ENCODE assay signal across 8 mouse cellular contexts in the genomic region with DNA sequence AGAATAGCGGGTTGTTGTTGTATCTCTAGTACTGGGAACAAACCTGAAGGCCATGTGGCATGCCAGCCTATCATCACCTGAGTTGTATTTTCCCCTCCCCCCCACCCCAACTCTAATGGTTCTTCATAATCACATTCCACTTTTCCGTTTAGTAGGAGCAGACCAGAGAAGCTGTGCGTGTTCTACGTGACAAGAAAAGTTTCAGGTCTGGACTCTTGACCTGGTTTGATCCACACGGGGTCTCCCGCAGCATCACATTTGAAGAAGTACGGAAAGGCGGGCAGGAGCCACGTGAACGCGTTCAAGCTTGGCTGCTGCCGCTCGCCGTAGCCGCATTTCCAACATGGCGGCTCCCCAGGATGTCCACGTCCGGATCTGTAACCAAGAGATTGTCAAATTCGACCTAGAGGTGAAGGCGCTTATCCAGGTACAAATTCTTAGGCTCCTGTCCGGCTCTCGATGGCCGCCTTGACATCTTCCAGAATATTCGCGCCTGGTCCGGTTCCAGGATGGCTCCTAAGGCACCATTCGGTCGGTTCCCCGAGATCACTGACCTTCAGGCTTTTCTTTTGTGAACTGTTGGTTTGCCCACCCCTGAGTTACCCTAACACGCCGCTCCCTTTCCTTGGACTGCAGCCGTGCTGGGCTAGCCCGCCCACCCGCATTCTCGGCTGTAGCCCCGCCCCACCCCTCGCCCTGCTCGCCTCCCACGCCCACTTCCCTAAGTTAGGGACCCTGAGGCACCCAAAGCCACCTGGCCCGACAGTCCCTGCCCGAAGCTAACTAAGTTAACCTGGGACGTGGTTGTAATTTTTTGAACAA. TPM values are rescaled to one million over a fixed set of nuclear protein-coding genes. Genes with fewer than 3 reads are reported as not detected.
DNase-seq lines count a peak whose midpoint lies in the region; ATAC-seq and TF ChIP-seq lines count a peak whose summit lies in the region.

Bnip1 (plus strand) TSS at position 317 of the 822 bp plus-strand sequence.

- peak within 1 kb of the TSS; percentile 82 for H3K4me2 ChIP-seq in lung, postnatal 0 days (replicated peaks; ENCODE audit: low read depth, low read length)

- TF ChIP-seq RAD21 in MEL (IDR thresholded peaks at IDR 0.05; ENCODE audit: low read depth, low read length) = no peak

- H3K36me3 ChIP-seq in MEL (ENCODE audit: control insufficient read depth in 1 of 2, insufficient read depth in 2 of 2, low read length in 2 of 2) = peaks cover 0 to 21% of the 10 kb centered on the region in 2 experiments; a peak in 2 of 4 replicates
- peaks cover 29% of the 10 kb centered on the region for H3K36me3 ChIP-seq in hindbrain, embryonic 10.5 days
- H3K36me3 ChIP-seq in lung, postnatal 0 days (ENCODE audit: insufficient read depth, low read length) = peaks cover 3% of the 10 kb centered on the region; the same call in 1 of the 2 replicates

- peaks cover 5% of the 10 kb centered on the region; the same call in 1 of the 2 replicates for H3K79me2 ChIP-seq in MEL (ENCODE audit: control insufficient read depth, insufficient read depth, low read length, poor library complexity)

- H3K27ac ChIP-seq in MEL (ENCODE audit: control insufficient read depth, low read depth, low read length) = peak within 1 kb of the TSS; percentile 95
- H3K27ac ChIP-seq in cerebellum, adult 2 months (ENCODE audit: insufficient read depth, low read length) = 0 out of 2 replicates have a peak within 1 kb of the TSS, but pooled peaks have one; percentile 41
- peak within 1 kb of the TSS; percentile 93 for H3K27ac ChIP-seq in hindbrain, embryonic 10.5 days
- peak within 1 kb of the TSS; percentile 79 for H3K27ac ChIP-seq in lung, postnatal 0 days (ENCODE audit: low read length)

- no peaks in the 10 kb centered on the region for H3K27me3 ChIP-seq in MEL (ENCODE audit: control insufficient read depth in 1 of 2, insufficient read depth in 2 of 2, low read length in 2 of 2)
- H3K27me3 ChIP-seq in cerebellum, adult 2 months (ENCODE audit: control insufficient read depth, insufficient read depth, low read length) = no peaks in the 10 kb centered on the region
- 0 out of 2 replicates have a peak, but pooled peaks cover 7% of the 10 kb centered on the region for H3K27me3 ChIP-seq in hindbrain, embryonic 10.5 days (ENCODE audit: insufficient read depth, poor library complexity, severe bottlenecking)
- H3K27me3 ChIP-seq in lung, postnatal 0 days (replicated peaks; ENCODE audit: insufficient read depth, low read length) = no peaks in the 10 kb centered on the region

- peak; percentile 90 for DNase-seq in MEL (ENCODE audit: low read depth, low spot score)
- peak; percentile 81 to 85 for DNase-seq in cerebellum, adult 2 months
- peak; percentile 86 for DNase-seq in hindbrain, embryonic 10.5 days (ENCODE audit: low spot score)
- DNase-seq in layer of hippocampus, adult 9-11 months = peak; percentile 75
- peak; percentile 81 for DNase-seq in lung, postnatal 0 days (ENCODE audit: low spot score)
- peak; percentile 69 for DNase-seq in ovary, postnatal 14 days (ENCODE audit: low spot score)
- DNase-seq in thymus, postnatal 14 days = peak; percentile 81

- H3K4me3 ChIP-seq in MEL (ENCODE audit: control insufficient read depth in 1 of 2, insufficient read depth in 1 of 2, low read depth in 2 of 2, low read length in 2 of 2) = peak within 1 kb of the TSS; percentile 70 to 98
- H3K4me3 ChIP-seq in cerebellum, adult 2 months (replicated peaks; ENCODE audit: insufficient read depth, low read depth, low read length) = peak within 1 kb of the TSS; percentile 94
- peak within 1 kb of the TSS; percentile 78 for H3K4me3 ChIP-seq in hindbrain, embryonic 10.5 days
- peak within 1 kb of the TSS; percentile 74 for H3K4me3 ChIP-seq in lung, postnatal 0 days (ENCODE audit: low read depth, low read length)

- ATAC-seq in frontal cortex, adult (ENCODE audit: low TSS enrichment) = peak; percentile 51; the same call in 1 of the 2 replicates
- ATAC-seq in lung, postnatal 0 days = peak; percentile 78

- H3K4me1 ChIP-seq in MEL (ENCODE audit: control insufficient read depth in 1 of 2, insufficient read depth in 2 of 2, low read length in 2 of 2) = peaks cover 22 to 26% of the 10 kb centered on the region in 2 experiments
- no peaks in the 10 kb centered on the region for H3K4me1 ChIP-seq in cerebellum, adult 2 months (ENCODE audit: control insufficient read depth, insufficient read depth, low read length)
- peaks cover 26% of the 10 kb centered on the region for H3K4me1 ChIP-seq in hindbrain, embryonic 10.5 days (replicated peaks)
- peaks cover 5% of the 10 kb centered on the region; the same call in 1 of the 2 replicates for H3K4me1 ChIP-seq in lung, postnatal 0 days (ENCODE audit: insufficient read depth, low read depth, low read length)

- peak in 1 of 2 experiments; percentile 20; a peak in 1 of 4 replicates for TF ChIP-seq EP300 in MEL (IDR thresholded peaks at IDR 0.05; ENCODE audit: low read depth in 1 of 2, low read length in 2 of 2)
- TF ChIP-seq EP300 in lung, postnatal 0 days (IDR thresholded peaks at IDR 0.05) = no peak

- no peak for TF ChIP-seq CTCF in MEL (IDR thresholded peaks at IDR 0.05 in 2 of 3, conservative IDR thresholded peaks at IDR 0.05 in 1 of 3; ENCODE audit: control insufficient read depth in 1 of 3, insufficient read depth in 1 of 3, low read depth in 2 of 3, low read length in 3 of 3, poor library complexity in 1 of 3, severe bottlenecking in 1 of 3)
- no peak for TF ChIP-seq CTCF in cerebellum, adult 2 months (IDR thresholded peaks at IDR 0.05; ENCODE audit: borderline replicate concordance, insufficient read depth, low read depth, low read length)
- TF ChIP-seq CTCF in lung, postnatal 0 days (IDR thresholded peaks at IDR 0.05) = no peak

- no peaks in the 10 kb centered on the region for H3K9me3 ChIP-seq in MEL (replicated peaks; ENCODE audit: insufficient read depth, low read length)
- no peaks in the 10 kb centered on the region for H3K9me3 ChIP-seq in hindbrain, embryonic 10.5 days
- no peaks in the 10 kb centered on the region for H3K9me3 ChIP-seq in lung, postnatal 0 days (ENCODE audit: low read length)

- peak within 1 kb of the TSS; percentile 98 for H3K9ac ChIP-seq in MEL (ENCODE audit: control insufficient read depth, low read depth, low read length, poor library complexity, severe bottlenecking)
- H3K9ac ChIP-seq in lung, postnatal 0 days (replicated peaks; ENCODE audit: low read depth) = peak within 1 kb of the TSS; percentile 62

- TF ChIP-seq POLR2A in MEL (IDR thresholded peaks at IDR 0.05; ENCODE audit: control insufficient read depth in 1 of 2, insufficient read depth in 1 of 2, low read depth in 1 of 2, low read length in 2 of 2, poor library complexity in 1 of 2) = peak; percentile 43 to 83; a peak in 3 of 4 replicates
- TF ChIP-seq POLR2A in cerebellum, adult 2 months (IDR thresholded peaks at IDR 0.05; ENCODE audit: borderline replicate concordance, insufficient read depth, low read length) = peak; percentile 47; the same call in 1 of the 2 replicates

- WGBS in cerebellum, adult 2 months = under 1% methylated on average over 42 of the region's 42 CpGs
- WGBS in hindbrain, embryonic 10.5 days = under 1% methylated on average over 42 of the region's 42 CpGs
- under 1% methylated on average over 42 of the region's 42 CpGs for WGBS in lung, postnatal 0 days

TF ChIP-seq in MEL, 35 proteins besides CTCF, POLR2A, EP300 and RAD21 (continues in another document):
- TF ChIP-seq ZMIZ1 (IDR thresholded peaks at IDR 0.05; ENCODE audit: low read depth, low read length) (peak; percentile 80), ETS1 (IDR thresholded peaks at IDR 0.05; ENCODE audit: low read depth, low read length) (peak; percentile 11), ZC3H11A (IDR thresholded peaks at IDR 0.05; ENCODE audit: low read depth, low read length) (no peak), MXI1 (IDR thresholded peaks at IDR 0.05; ENCODE audit: low read depth, low read length) (peak; percentile 94), TBP (IDR thresholded peaks at IDR 0.05; ENCODE audit: low read depth, low read length) (peak; percentile 73), TCF12 (IDR thresholded peaks at IDR 0.05; ENCODE audit: low read depth, low read length) (peak; percentile 69), MAZ (IDR thresholded peaks at IDR 0.05; ENCODE audit: low read depth, low read length) (peak; percentile 69; the same call in 1 of the 2 replicates), SIN3A (IDR thresholded peaks at IDR 0.05; ENCODE audit: low read length) (peak; percentile 86), SMC3 (IDR thresholded peaks at IDR 0.05; ENCODE audit: low read depth, low read length) (no peak), KAT2A (conservative IDR thresholded peaks at IDR 0.05; ENCODE audit: low read depth, low read length) (no peak; the same call in 1 of the 2 replicates), MAX (IDR thresholded peaks at IDR 0.05; ENCODE audit: low read length) (peak; percentile 94), GATA1 (IDR thresholded peaks at IDR 0.05; ENCODE audit: low read depth, low read length) (0 out of 2 replicates have a peak, but pooled peaks have one; percentile 8), NELFE (IDR thresholded peaks at IDR 0.05; ENCODE audit: low read depth, low read length) (peak; percentile 78), POLR2AphosphoS2 (IDR thresholded peaks at IDR 0.05; ENCODE audit: low read length) (peak; percentile 25; the same call in 1 of the 2 replicates), BHLHE40 (IDR thresholded peaks at IDR 0.05; ENCODE audit: borderline replicate concordance, low read depth, low read length) (peak; percentile 39; the same call in 1 of the 2 replicates), E2F4 (IDR thresholded peaks at IDR 0.05; ENCODE audit: borderline replicate concordance, low read depth, low read length) (peak; percentile 73; the same call in 1 of the 2 replicates), ZNF384 (IDR thresholded peaks at IDR 0.05; ENCODE audit: low read depth, low read length) (no peak), MYB (IDR thresholded peaks at IDR 0.05; ENCODE audit: low read depth, low read length) (no peak), MAFK (IDR thresholded peaks at IDR 0.05; ENCODE audit: borderline replicate concordance, low read depth, low read length) (no peak), ELF1 (IDR thresholded peaks at IDR 0.05; ENCODE audit: low read depth, low read length) (peak; percentile 59), JUND (IDR thresholded peaks at IDR 0.05; ENCODE audit: low read depth, low read length) (no peak), USF2 (IDR thresholded peaks at IDR 0.05; ENCODE audit: borderline replicate concordance in 1 of 2, insufficient read depth in 1 of 2, low read depth in 1 of 2, low read length in 2 of 2) (no peak)

RNA-seq across cellular contexts. Expression of gene Bnip1, which starts in this region (rescaled TPM):
- total RNA-seq in MEL (2012; rRNA removed) = 34.8 and 44.1 TPM in 2 replicates
- 10 to 100 TPM in 1 of 2 experiments, not detected in 1; 44.2 TPM for polyA plus RNA-seq in MEL (2012; ENCODE audit: insufficient read depth in 1 of 2, insufficient read length in 2 of 2, low read depth in 1 of 2, low replicate concordance in 2 of 2, missing spikeins in 1 of 2)
- polyA plus RNA-seq in cerebellum, adult 2 months (2012; rRNA removed) = 34.5 and 35.6 TPM in 2 replicates
- 48.4 and 54.3 TPM in 2 replicates for polyA plus RNA-seq in hindbrain, embryonic 10.5 days (2016; fragmentation: Nextera tagmentation; extraction: Ambion mirVana)
- 22.6 and 23.7 TPM in 2 replicates for polyA plus RNA-seq in lung, postnatal 0 days (2015; fragmentation: Nextera tagmentation; extraction: Ambion mirVana)

Comparison
In these comparisons a context has a peak if more than half of its experiments do, and no peak if none do; other contexts are left out.
1. Peak in every context shown above with its lines: DNase-seq, ATAC-seq, H3K4me3 ChIP-seq and H3K27ac ChIP-seq.
2. H3K27ac ChIP-seq: peak in every context shown above with its lines; median percentile 95 in MEL; 93 in hindbrain, embryonic 10.5 days; 79 in lung, postnatal 0 days; 41 in cerebellum, adult 2 months.